Comparison of ENCODE assay signal across 9 mouse cellular contexts in the genomic region with DNA sequence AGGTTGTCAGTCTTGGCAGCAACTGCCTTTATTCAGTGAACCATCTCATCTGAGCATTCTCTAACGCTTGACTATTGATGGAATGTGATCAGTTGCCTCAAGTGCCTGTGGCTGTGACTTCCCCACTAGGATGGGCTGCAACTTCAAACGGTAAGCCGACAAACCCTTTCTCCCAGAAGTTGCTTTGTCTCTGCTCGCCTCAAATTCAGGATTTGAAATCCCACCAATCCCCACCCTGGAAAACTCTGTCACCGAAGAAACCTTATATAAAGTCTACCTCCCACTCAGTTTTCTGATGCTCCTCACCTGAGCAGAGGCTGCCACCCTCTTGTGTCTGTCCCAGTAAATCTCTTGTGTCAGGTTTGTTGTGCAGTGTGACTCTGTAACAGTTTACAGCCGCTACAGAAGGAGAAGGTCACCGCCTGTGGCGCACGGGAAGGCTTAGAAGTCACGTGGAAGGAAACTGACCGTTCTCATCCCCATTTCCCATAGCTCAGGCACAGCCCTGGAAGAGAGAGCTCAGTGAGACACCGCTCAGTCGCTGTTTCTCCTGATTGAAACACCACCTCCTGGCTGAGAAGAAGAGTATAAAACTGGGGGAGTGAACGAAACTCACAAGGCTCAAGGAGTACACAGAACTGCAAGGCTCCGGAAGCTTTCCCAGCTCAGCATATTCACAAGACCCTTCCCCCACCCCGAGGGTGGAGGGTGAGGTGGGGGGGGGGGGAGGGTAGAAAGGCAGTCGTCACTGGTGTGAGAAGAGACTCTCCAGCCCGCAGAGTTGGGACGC. TPM values are rescaled to one million over a fixed set of nuclear protein-coding genes. Genes with fewer than 3 reads are reported as not detected.
DNase-seq lines count a peak whose midpoint lies in the region; ATAC-seq and TF ChIP-seq lines count a peak whose summit lies in the region.
"Had no signal": no experiment of that assay in that cellular context is flagged by ENCODE, and none has a peak within 500 bp of the region (broad histone marks: within the 10 kb centered on the region; RNA-seq: fewer than 3 reads in every experiment).

No protein-coding gene starts in this region.

- H3K27me3 ChIP-seq in E14TG2a.4 (ENCODE audit: insufficient read depth, low read length) (no peaks in the 10 kb centered on the region), ES-Bruce4 (ENCODE audit: control insufficient read depth, insufficient read depth, low read length, poor library complexity, severe bottlenecking) (no peaks in the 10 kb centered on the region)
- H3K27me3 ChIP-seq in forebrain, embryonic 15.5 days, result no peaks in the 10 kb centered on the region
- no peaks in the 10 kb centered on the region for H3K27me3 ChIP-seq in limb, embryonic 15.5 days

- H3K4me2 ChIP-seq in forebrain, embryonic 15.5 days (replicated peaks), result 0 out of 2 replicates have a peak overlapping the region, but pooled peaks have one; percentile 4
- H3K4me2 ChIP-seq in limb, embryonic 15.5 days, result peak overlapping the region; percentile 6; the same call in 1 of the 2 replicates

- 0 out of 2 replicates have a peak, but pooled peaks have one; percentile 22 for TF ChIP-seq EP300 in ES-Bruce4 (IDR thresholded peaks at IDR 0.05; ENCODE audit: insufficient read depth, low read depth, low read length)

- ATAC-seq in forebrain, embryonic 15.5 days (replicated peaks), result no peak
- ATAC-seq in limb, embryonic 15.5 days (ENCODE audit: insufficient number of reproducible peaks, low FRiP score, low TSS enrichment, low read depth), result no peak
- ATAC-seq in inflammation-experienced regulatory T-cells, adult 6 months, result no peak

- TF ChIP-seq POLR2A in ES-Bruce4 (IDR thresholded peaks at IDR 0.05; ENCODE audit: insufficient read depth, low read length), result no peak

- peak overlapping the region; percentile 6 for H3K9ac ChIP-seq in ES-Bruce4 (ENCODE audit: low read depth, poor library complexity, severe bottlenecking)
- H3K9ac ChIP-seq in forebrain, embryonic 15.5 days (replicated peaks), result no peak overlapping the region
- no peak overlapping the region for H3K9ac ChIP-seq in limb, embryonic 15.5 days

- peak overlapping the region; percentile 76 for H3K27ac ChIP-seq in ES-Bruce4 (ENCODE audit: insufficient read depth, low read length)
- no peak overlapping the region for H3K27ac ChIP-seq in forebrain, embryonic 15.5 days (replicated peaks)
- H3K27ac ChIP-seq in limb, embryonic 15.5 days, result no peak overlapping the region
- H3K27ac ChIP-seq: heart, adult 2 months had no signal

- TF ChIP-seq CTCF in E14TG2a.4 (conservative IDR thresholded peaks at IDR 0.05; ENCODE audit: low read length) (no peak), ES-Bruce4 (IDR thresholded peaks at IDR 0.05; ENCODE audit: low read depth, low read length) (no peak)

- DNase-seq in frontal cortex, postnatal 14 days (ENCODE audit: low spot score in 2 of 2), result no peak
- no peak for DNase-seq in lung, postnatal 10 days
- DNase-seq in urinary bladder, postnatal 36 days (ENCODE audit: low spot score in 2 of 2), result no peak
- DNase-seq: heart, adult 2 months had no signal

- H3K9me3 ChIP-seq in E14TG2a.4 (ENCODE audit: low read length) (peaks cover 14% of the 10 kb centered on the region), ES-Bruce4 (replicated peaks; ENCODE audit: control insufficient read depth, insufficient read depth, low read length, poor library complexity, severe bottlenecking) (no peaks in the 10 kb centered on the region)
- H3K9me3 ChIP-seq in forebrain, embryonic 15.5 days, result no peaks in the 10 kb centered on the region
- H3K9me3 ChIP-seq in limb, embryonic 15.5 days, result no peaks in the 10 kb centered on the region

- H3K4me1 ChIP-seq in E14TG2a.4 (replicated peaks; ENCODE audit: low read depth, low read length) (peaks cover 18% of the 10 kb centered on the region), ES-Bruce4 (ENCODE audit: control insufficient read depth, insufficient read depth, low read length) (no peaks in the 10 kb centered on the region)
- H3K4me1 ChIP-seq in forebrain, embryonic 15.5 days, result no peaks in the 10 kb centered on the region
- H3K4me1 ChIP-seq in limb, embryonic 15.5 days, result peaks cover 5% of the 10 kb centered on the region; the same call in 1 of the 2 replicates

- H3K4me3 ChIP-seq in E14TG2a.4 (replicated peaks; ENCODE audit: low read length) (peak overlapping the region; percentile 63), ES-Bruce4 (ENCODE audit: low read depth, low read length) (peak overlapping the region; percentile 8)
- no peak overlapping the region for H3K4me3 ChIP-seq in forebrain, embryonic 15.5 days
- H3K4me3 ChIP-seq in limb, embryonic 15.5 days, result no peak overlapping the region; the same call in 1 of the 2 replicates
- H3K4me3 ChIP-seq: heart, adult 2 months had no signal

- WGBS in forebrain, embryonic 15.5 days, result 6% methylated on average over 19 of the region's 19 CpGs
- WGBS in limb, embryonic 15.5 days, result 9% methylated on average over 19 of the region's 19 CpGs

- H3K36me3 ChIP-seq in E14TG2a.4 (ENCODE audit: insufficient read depth, low read length) (no peaks in the 10 kb centered on the region), ES-Bruce4 (ENCODE audit: control insufficient read depth, insufficient read depth, low read length, poor library complexity, severe bottlenecking) (no peaks in the 10 kb centered on the region)
- no peaks in the 10 kb centered on the region for H3K36me3 ChIP-seq in forebrain, embryonic 15.5 days
- no peaks in the 10 kb centered on the region for H3K36me3 ChIP-seq in limb, embryonic 15.5 days

RNA-seq across cellular contexts. Expression of a gene that starts 27.9 kb away (rescaled TPM):
- polyA plus RNA-seq in ES-Bruce4 (2011; ENCODE audit: insufficient read depth, insufficient read length, low read depth, missing spikeins), result 4.7 and 6.3 TPM in 2 replicates
- polyA plus RNA-seq in forebrain, embryonic 15.5 days (2015; fragmentation: Nextera tagmentation; extraction: Ambion mirVana), result not detected in 2 replicates
- polyA plus RNA-seq in limb, embryonic 15.5 days (2015; fragmentation: Nextera tagmentation; extraction: Ambion mirVana), result 0.77 and 0.95 TPM in 2 replicates
- polyA plus RNA-seq in inflammation-experienced regulatory T-cells, adult 6 months (2017; shearing (Covaris generic)), result not detected

RNA-seq across cellular contexts. Expression of a gene that starts 50.5 kb away (rescaled TPM):
- 16.6 and 17.6 TPM in 2 replicates for polyA plus RNA-seq in ES-Bruce4 (2011; ENCODE audit: insufficient read depth, insufficient read length, low read depth, missing spikeins)
- polyA plus RNA-seq in forebrain, embryonic 15.5 days (2015; fragmentation: Nextera tagmentation; extraction: Ambion mirVana), result 0.08 and 0.14 TPM in 2 replicates
- polyA plus RNA-seq in limb, embryonic 15.5 days (2015; fragmentation: Nextera tagmentation; extraction: Ambion mirVana), result 6.7 and 15.4 TPM in 2 replicates
- not detected for polyA plus RNA-seq in inflammation-experienced regulatory T-cells, adult 6 months (2017; shearing (Covaris generic))

Comparison
In these comparisons a context has a peak if more than half of its experiments do, and no peak if none do; other contexts are left out.
1. H3K4me3 ChIP-seq: peak in E14TG2a.4 (single experiment) and ES-Bruce4 (single experiment); none in forebrain, embryonic 15.5 days (single experiment) and limb, embryonic 15.5 days (single experiment).